Mouse (Mus musculus) T-helper 17 cell (primary cell): ENCODE measurements around the gene Ear1.
"Not testable (repeated sequence)": the region's sequence is repeated elsewhere in the genome, so short reads cannot be mapped to it uniquely, and the experiment has no call there.

Source experiments
- in situ Hi-C, 2 experiments: fragments of 300-600 bp; cut with MboI, MseI; formaldehyde crosslinking; loops; 1 replicate in 1 of 2; 2 replicates in 1 of 2; pipeline ENCODE4 v1.15.1; 2025; ENCODE audit warnings: high pct_unique_total_duplicates in 2 of 2

Ear1 gene

GRCm38 (mm10) chr14:43804435-43804834 lies 70.9 kb downstream of the Ear1 start:
- in situ Hi-C loops = not testable (repeated sequence)

DNA sequence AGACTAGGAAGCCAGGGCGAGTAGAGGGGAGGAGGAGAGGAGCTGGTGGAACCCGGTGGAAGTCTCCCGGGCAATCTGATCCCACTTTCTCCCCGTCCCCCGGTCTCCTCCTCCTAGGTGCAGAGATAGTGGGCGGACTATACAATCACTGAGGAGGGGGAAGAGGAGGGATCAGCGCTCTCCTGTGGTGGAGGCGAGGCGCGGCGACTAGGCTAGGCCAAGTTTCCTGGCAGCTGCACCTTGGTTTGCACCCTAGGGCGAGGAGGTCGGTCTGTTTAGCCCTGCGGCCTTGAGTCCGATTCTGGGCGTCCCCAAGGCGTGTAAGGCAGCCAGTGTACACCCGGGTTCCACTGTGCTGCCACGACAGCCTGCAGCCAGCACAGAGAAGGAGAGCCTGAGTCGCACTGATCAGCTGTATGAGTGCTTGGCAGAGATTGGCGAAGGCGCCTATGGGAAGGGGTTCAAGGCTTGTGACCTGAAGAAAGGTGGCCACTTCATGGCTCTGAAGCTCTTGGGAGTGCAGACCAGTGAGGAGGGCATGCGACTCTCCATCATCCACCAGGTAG lies 78.3 kb downstream of the Ear1 start:
- in situ Hi-C loops = loop anchor here in 1 of 2 experiments (10.0 to 25.0 kb wide), 2 partner anchors 412 to 935 kb away; partner anchors contain the start of gene Gm21977

DNA sequence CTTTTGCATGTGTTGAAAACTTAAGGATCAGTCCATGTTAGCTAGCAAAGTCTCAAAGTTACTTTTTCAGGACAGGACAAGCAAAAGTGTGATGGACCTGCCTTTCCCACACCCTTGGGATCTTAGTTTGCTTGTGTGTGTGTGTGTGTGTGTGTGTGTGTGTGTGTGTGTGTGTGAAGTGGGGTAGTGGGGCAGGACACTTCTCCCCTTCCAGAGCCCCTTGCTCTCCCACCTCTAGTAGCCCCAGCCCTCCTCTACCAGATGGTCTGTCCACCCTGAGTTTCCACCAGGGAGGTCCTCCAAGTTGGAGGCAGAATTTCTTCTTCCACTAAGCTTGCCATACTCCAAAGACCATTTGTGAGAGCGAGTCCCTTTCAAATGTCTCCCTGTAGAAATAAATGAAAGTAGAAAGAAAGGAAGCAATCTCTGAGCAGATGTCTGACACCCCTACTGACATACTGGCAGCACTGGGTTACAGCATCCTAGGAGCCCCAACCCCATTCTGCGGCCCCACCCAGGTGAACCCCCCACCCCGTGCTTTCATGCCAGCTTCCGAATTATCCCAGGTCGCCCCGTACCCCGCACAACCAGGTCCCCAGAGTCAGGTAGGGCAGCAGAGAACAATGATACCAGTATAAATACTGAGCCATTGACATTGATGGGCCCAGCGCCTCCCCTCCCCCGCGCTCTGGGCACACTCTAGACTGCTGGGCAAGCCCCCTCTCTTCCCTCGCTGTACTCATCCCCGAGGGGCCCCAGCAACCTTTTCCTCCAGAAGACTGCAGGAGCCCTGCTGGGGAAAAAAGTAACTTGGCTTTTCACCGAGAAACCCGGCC lies 79.0 kb downstream of the Ear1 start:
- in situ Hi-C loops = loop anchor here in 1 of 2 experiments (10.0 to 25.0 kb wide), 2 partner anchors 411 to 934 kb away; partner anchors contain the start of gene Gm21977

- in situ Hi-C loops = loop anchor here in 1 of 2 experiments (10.0 to 25.0 kb wide), 2 partner anchors 409 to 932 kb away; partner anchors contain the start of gene Gm21977
Observed at GRCm38 (mm10) chr14:43793811-43794210, 81.5 kb downstream of the Ear1 start.

DNA sequence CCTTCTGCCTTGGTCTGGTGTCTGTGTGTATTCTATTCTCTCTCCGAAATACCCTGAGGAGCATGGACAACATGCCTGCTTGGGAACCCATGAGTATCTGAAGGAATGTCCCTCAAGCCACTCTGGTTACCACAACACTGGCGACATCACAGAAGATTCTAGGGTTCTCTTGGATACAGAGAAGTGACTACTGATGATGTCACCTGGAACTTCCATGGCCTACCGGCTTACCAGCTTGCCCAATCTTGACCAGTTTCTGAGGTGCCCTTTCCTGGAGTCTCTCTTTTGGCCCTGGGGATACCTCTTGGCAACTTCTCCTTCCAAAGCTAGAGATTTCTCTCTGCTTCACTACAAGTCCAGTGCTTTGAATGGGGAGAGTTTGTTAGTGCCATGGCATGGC lies 90.7 kb downstream of the Ear1 start, which contains the start of gene Gm8180:
Gene Gm8180 (minus strand): TSS at position 101 of the 400 bp plus-strand sequence.
- in situ Hi-C loops = loop anchor here (5.0 to 25.0 kb wide), 3 partner anchors 57 to 922 kb away; partner anchors contain the start of genes Gm16506 (in 1 of the 2) and Gm21977 (in 1 of the 2)
